Mouse (Mus musculus): ENCODE measurements around the gene Stk4. TPM values are rescaled to one million over a fixed set of nuclear protein-coding genes. Genes with fewer than 3 reads are reported as not detected.

Stk4 gene
- polyA plus RNA-seq, 1 experiment: 31.1 TPM

GRCm38 (mm10) chr2:164182692-164183255 is 112.7 kb downstream of the Stk4 start, which contains the start of gene Wfdc5:
Gene Wfdc5 (minus strand): TSS chr2:164182742.
- Histone ChIP-seq H3K9me3 (no peaks in the 10 kb centered on the region), H3K36me3 (replicated peaks; ENCODE audit: low read length) (no peaks in the 10 kb centered on the region), H3K4me3 (replicated peaks) (no peak within 1 kb of the TSS), H3K4me1 (peaks cover 8% of the 10 kb centered on the region), H3K27me3 (replicated peaks) (peaks cover 64% of the 10 kb centered on the region)
- TF ChIP-seq FLI1 (IDR thresholded peaks at IDR 0.05; ENCODE audit: low read length): no peak
- TF ChIP-seq GATA1 (IDR thresholded peaks at IDR 0.05; ENCODE audit: borderline replicate concordance, low read length): no peak

GRCm38 (mm10) chr2:164183340-164183739 is 113.2 kb downstream of the Stk4 start:
- no peaks in the 10 kb centered on the region for H3K9me3 ChIP-seq
- H3K4me3 ChIP-seq (replicated peaks): no peak overlapping the region
- peaks cover 8% of the 10 kb centered on the region for H3K4me1 ChIP-seq
- TF ChIP-seq GATA1 (IDR thresholded peaks at IDR 0.05; ENCODE audit: borderline replicate concordance, low read length) (no peak), FLI1 (IDR thresholded peaks at IDR 0.05; ENCODE audit: low read length) (no peak)
- H3K27me3 ChIP-seq (replicated peaks): peaks cover 61% of the 10 kb centered on the region
- H3K36me3 ChIP-seq (replicated peaks; ENCODE audit: low read length): no peaks in the 10 kb centered on the region

GRCm38 (mm10) chr2:164184145-164184719 is 114.1 kb downstream of the Stk4 start:
- Histone ChIP-seq H3K4me1 (peaks cover 8% of the 10 kb centered on the region), H3K9me3 (peaks cover 2% of the 10 kb centered on the region), H3K4me3 (replicated peaks) (no peak overlapping the region), H3K27me3 (replicated peaks) (peaks cover 58% of the 10 kb centered on the region), H3K36me3 (replicated peaks; ENCODE audit: low read length) (no peaks in the 10 kb centered on the region)
- TF ChIP-seq FLI1 (IDR thresholded peaks at IDR 0.05; ENCODE audit: low read length): no peak
- no peak for TF ChIP-seq GATA1 (IDR thresholded peaks at IDR 0.05; ENCODE audit: borderline replicate concordance, low read length)

DNA sequence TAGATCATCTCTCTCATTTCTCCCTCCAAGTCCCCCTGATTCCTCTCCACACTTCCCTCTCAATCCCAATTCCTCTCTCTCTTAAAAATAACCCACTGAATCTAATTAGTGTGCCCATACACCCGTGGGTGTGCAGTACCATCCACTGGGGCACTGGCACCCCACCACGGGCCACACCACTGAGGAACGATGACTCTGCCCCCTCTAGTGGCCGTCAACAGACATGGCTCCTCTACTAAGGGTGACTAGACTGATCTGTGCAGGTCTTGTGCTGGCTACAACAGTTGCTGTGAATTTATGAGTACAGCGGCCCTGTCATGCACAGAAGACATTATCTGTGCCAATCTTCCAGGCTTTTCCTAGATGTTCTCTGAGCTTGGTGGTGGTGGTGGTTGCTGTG is 118.6 kb downstream of the Stk4 start:
- no peak for TF ChIP-seq FLI1 (IDR thresholded peaks at IDR 0.05; ENCODE audit: low read length)
- no peak for TF ChIP-seq GATA1 (IDR thresholded peaks at IDR 0.05; ENCODE audit: borderline replicate concordance, low read length)
- Histone ChIP-seq H3K36me3 (replicated peaks; ENCODE audit: low read length) (no peaks in the 10 kb centered on the region), H3K27me3 (replicated peaks) (peaks cover 45% of the 10 kb centered on the region), H3K4me3 (replicated peaks) (peak overlapping the region; percentile 64), H3K9me3 (peaks cover 17% of the 10 kb centered on the region), H3K4me1 (peaks cover 5% of the 10 kb centered on the region; the same call in 1 of the 2 replicates)

DNA sequence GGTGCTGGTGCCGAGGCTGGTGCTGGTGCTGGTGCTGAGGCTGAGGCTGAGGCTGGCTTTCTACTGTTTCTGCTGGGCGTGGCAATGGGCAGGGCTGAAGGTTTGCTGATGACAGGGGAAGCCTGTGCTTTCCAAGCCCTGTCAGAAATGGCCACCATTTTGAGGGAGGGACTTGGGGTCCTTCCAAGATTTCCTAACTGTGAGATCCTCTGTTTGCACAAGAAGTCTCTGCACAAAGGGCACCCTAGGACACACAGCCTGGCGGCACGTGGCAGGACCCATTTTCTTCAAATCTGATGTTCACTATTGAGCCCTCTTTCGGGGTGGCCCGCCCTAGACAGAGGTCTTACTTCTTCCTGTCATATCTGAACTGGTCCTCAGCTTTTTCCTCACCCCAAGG is 120.5 kb downstream of the Stk4 start, which contains the start of gene Wfdc12:
Gene Wfdc12, minus strand, starts transcription at position 33 of the 400 bp plus-strand sequence.
- TF ChIP-seq FLI1 (IDR thresholded peaks at IDR 0.05; ENCODE audit: low read length) (no peak), GATA1 (IDR thresholded peaks at IDR 0.05; ENCODE audit: borderline replicate concordance, low read length) (no peak)
- H3K4me1 ChIP-seq: no peaks in the 10 kb centered on the region
- peaks cover 46% of the 10 kb centered on the region for H3K27me3 ChIP-seq (replicated peaks)
- peaks cover 17% of the 10 kb centered on the region for H3K9me3 ChIP-seq
- no peak within 1 kb of the TSS for H3K4me3 ChIP-seq (replicated peaks)
- H3K36me3 ChIP-seq (replicated peaks; ENCODE audit: low read length): no peaks in the 10 kb centered on the region

DNA sequence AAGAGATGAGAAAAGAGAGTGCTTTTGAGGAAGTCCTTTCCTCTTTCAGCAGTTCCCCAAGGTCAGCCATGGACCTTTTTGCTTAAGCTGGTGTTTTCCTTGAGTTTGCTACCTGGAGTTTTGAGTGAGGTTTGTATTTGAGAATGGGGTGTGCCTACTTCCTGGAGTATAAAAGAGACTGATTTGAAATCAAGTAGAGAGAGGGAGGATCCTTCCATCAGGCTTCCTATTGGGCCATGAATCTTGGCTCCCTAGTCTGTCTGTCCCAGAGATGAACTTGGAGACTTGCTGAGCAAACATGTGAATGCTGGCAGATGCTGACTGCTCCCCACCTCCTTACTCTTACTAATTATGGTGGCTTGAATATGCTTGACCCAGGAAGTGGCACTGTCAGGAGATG is 122.2 kb downstream of the Stk4 start:
- Histone ChIP-seq H3K4me3 (replicated peaks) (no peak overlapping the region), H3K36me3 (replicated peaks; ENCODE audit: low read length) (no peaks in the 10 kb centered on the region), H3K4me1 (no peaks in the 10 kb centered on the region), H3K27me3 (replicated peaks) (peaks cover 45% of the 10 kb centered on the region), H3K9me3 (peaks cover 17% of the 10 kb centered on the region)
- TF ChIP-seq FLI1 (IDR thresholded peaks at IDR 0.05; ENCODE audit: low read length): no peak
- TF ChIP-seq GATA1 (IDR thresholded peaks at IDR 0.05; ENCODE audit: borderline replicate concordance, low read length): no peak

- TF ChIP-seq GATA1 (IDR thresholded peaks at IDR 0.05; ENCODE audit: borderline replicate concordance, low read length) (no peak), FLI1 (IDR thresholded peaks at IDR 0.05; ENCODE audit: low read length) (no peak)
Measured at GRCm38 (mm10) chr2:164194959-164195630, 125.0 kb downstream of the Stk4 start.

GRCm38 (mm10) chr2:164195971-164196699 is 126.0 kb downstream of the Stk4 start:
- H3K36me3 ChIP-seq (replicated peaks; ENCODE audit: low read length): no peaks in the 10 kb centered on the region
- H3K27me3 ChIP-seq (replicated peaks): peaks cover 28% of the 10 kb centered on the region
- no peaks in the 10 kb centered on the region for H3K4me1 ChIP-seq
- H3K9me3 ChIP-seq: peaks cover 13% of the 10 kb centered on the region
- H3K4me3 ChIP-seq (replicated peaks): no peak overlapping the region
- TF ChIP-seq FLI1 (IDR thresholded peaks at IDR 0.05; ENCODE audit: low read length) (no peak), GATA1 (IDR thresholded peaks at IDR 0.05; ENCODE audit: borderline replicate concordance, low read length) (no peak)

More at GRCm38 (mm10) chr2:164194959-164195630, 125.0 kb downstream of the Stk4 start:
- Histone ChIP-seq H3K4me3 (replicated peaks) (no peak overlapping the region), H3K27me3 (replicated peaks) (peaks cover 35% of the 10 kb centered on the region), H3K9me3 (peaks cover 19% of the 10 kb centered on the region), H3K36me3 (replicated peaks; ENCODE audit: low read length) (no peaks in the 10 kb centered on the region), H3K4me1 (no peaks in the 10 kb centered on the region)

DNA sequence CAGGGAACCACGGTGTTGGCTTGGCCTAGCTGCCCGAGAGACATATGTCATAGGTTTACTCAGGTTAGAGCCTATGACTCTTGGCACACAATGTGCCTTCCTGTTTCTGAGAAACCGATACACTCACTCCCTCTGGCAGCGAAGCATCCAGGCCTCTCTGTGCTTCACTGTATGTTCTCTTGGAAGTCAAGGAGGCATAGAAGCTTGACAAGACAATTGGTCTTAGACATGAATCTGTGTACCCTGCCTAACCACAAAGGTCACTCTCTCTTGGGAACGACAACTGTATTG is 126.5 kb downstream of the Stk4 start:
- no peak overlapping the region for H3K4me3 ChIP-seq (replicated peaks)
- peaks cover 8% of the 10 kb centered on the region; the same call in 1 of the 2 replicates for H3K9me3 ChIP-seq
- TF ChIP-seq GATA1 (IDR thresholded peaks at IDR 0.05; ENCODE audit: borderline replicate concordance, low read length): no peak
- no peak for TF ChIP-seq FLI1 (IDR thresholded peaks at IDR 0.05; ENCODE audit: low read length)
- no peaks in the 10 kb centered on the region for H3K4me1 ChIP-seq
- peaks cover 23% of the 10 kb centered on the region for H3K27me3 ChIP-seq (replicated peaks)
- H3K36me3 ChIP-seq (replicated peaks; ENCODE audit: low read length): no peaks in the 10 kb centered on the region

Data from megakaryocyte, embryonic 14.5 days (primary cell).